Mouse (Mus musculus): ENCODE results near the gene Eftud2.

GRCm38 (mm10) chr11:102819783-102820385 lies 60.9 kb downstream of the Eftud2 start:
- no peak for TF ChIP-seq CTCF (IDR thresholded peaks at IDR 0.05; ENCODE audit: borderline replicate concordance, insufficient read depth, low read length)
- no peak for TF ChIP-seq POLR2A (IDR thresholded peaks at IDR 0.05; ENCODE audit: low read depth, low read length)
